27 mouse cellular contexts compared by ENCODE assay signal in the genomic region with DNA sequence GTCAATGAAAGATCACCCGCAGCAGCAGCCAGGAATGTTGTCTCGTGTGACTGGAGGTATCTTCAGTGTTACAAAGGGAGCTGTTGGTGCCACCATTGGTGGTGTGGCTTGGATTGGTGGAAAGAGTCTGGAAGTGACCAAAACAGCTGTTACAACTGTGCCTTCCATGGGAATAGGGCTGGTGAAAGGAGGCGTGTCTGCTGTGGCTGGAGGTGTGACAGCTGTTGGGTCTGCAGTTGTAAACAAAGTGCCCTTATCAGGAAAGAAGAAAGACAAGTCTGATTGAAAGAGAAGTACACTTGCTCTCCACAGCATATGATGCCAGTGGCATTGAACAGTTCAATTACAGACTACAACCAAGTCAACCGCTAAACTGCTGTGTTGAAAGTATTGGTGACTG. TPM values are rescaled to one million over a fixed set of nuclear protein-coding genes. Genes with fewer than 3 reads are reported as not detected.
"Had no signal": no experiment of that assay in that cellular context is flagged by ENCODE, and none has a peak within 500 bp of the region (broad histone marks: within the 10 kb centered on the region; RNA-seq: fewer than 3 reads in every experiment).

No protein-coding gene starts in this region.

- H3K4me2 ChIP-seq: embryonic facial prominence, embryonic 12.5 days; embryonic facial prominence, embryonic 13.5 days; embryonic facial prominence, embryonic 15.5 days; forebrain, embryonic 12.5 days; forebrain, embryonic 13.5 days; forebrain, embryonic 15.5 days had no signal

- H3K27me3 ChIP-seq: embryonic facial prominence, embryonic 12.5 days; embryonic facial prominence, embryonic 13.5 days; embryonic facial prominence, embryonic 15.5 days; forebrain, embryonic 12.5 days; forebrain, embryonic 13.5 days; forebrain, embryonic 15.5 days had no signal

- H3K4me1 ChIP-seq: embryonic facial prominence, embryonic 10.5 days; embryonic facial prominence, embryonic 12.5 days; embryonic facial prominence, embryonic 13.5 days; embryonic facial prominence, embryonic 15.5 days; forebrain, embryonic 10.5 days; forebrain, embryonic 12.5 days; forebrain, embryonic 13.5 days; forebrain, embryonic 15.5 days had no signal

- H3K9me3 ChIP-seq: embryonic facial prominence, embryonic 10.5 days; embryonic facial prominence, embryonic 12.5 days; embryonic facial prominence, embryonic 13.5 days; embryonic facial prominence, embryonic 15.5 days; forebrain, embryonic 10.5 days; forebrain, embryonic 12.5 days; forebrain, embryonic 13.5 days; forebrain, embryonic 15.5 days had no signal

- H3K27ac ChIP-seq: embryonic facial prominence, embryonic 10.5 days; embryonic facial prominence, embryonic 12.5 days; embryonic facial prominence, embryonic 13.5 days; embryonic facial prominence, embryonic 15.5 days; forebrain, embryonic 10.5 days; forebrain, embryonic 12.5 days; forebrain, embryonic 13.5 days; forebrain, embryonic 15.5 days; gastrocnemius, adult 2 months; heart, adult 2 months had no signal

- H3K9ac ChIP-seq: embryonic facial prominence, embryonic 12.5 days; embryonic facial prominence, embryonic 13.5 days; embryonic facial prominence, embryonic 15.5 days; forebrain, embryonic 12.5 days; forebrain, embryonic 13.5 days; forebrain, embryonic 15.5 days; forebrain, postnatal 0 days had no signal

- H3K4me3 ChIP-seq: embryonic facial prominence, embryonic 10.5 days; embryonic facial prominence, embryonic 12.5 days; embryonic facial prominence, embryonic 13.5 days; embryonic facial prominence, embryonic 15.5 days; erythroblast, embryonic 14.5 days; forebrain, embryonic 10.5 days; forebrain, embryonic 12.5 days; forebrain, embryonic 13.5 days; forebrain, embryonic 15.5 days; gastrocnemius, adult 2 months; heart, adult 2 months had no signal

- DNase-seq: cerebellum, adult 8-10 months; cerebellum, adult 9-10 months; cerebellum, adult 9-11 months; cerebellum, postnatal 10 days; cerebellum, postnatal 14 days; cerebellum, postnatal 25 days; cerebellum, postnatal 36 days; embryo, embryonic 11 days; forebrain, postnatal 0 days; gastrocnemius, adult 2 months; gastrocnemius, postnatal 10 days; gastrocnemius, postnatal 14 days; gastrocnemius, postnatal 25 days; gastrocnemius, postnatal 36 days; heart, adult 18-20 months; heart, adult 2 months had no signal

- ATAC-seq: forebrain, embryonic 13.5 days; forebrain, embryonic 14.5 days; forebrain, embryonic 15.5 days; forebrain, embryonic 16.5 days; forebrain, postnatal 0 days had no signal

RNA-seq across cellular contexts. Expression of gene Fhl4, which starts 12.1 kb away (rescaled TPM):
- polyA plus RNA-seq: erythroblast, embryonic 14.5 days had no signal

RNA-seq across cellular contexts. Expression of gene Mterf2, which starts 13.4 kb away (rescaled TPM):
- polyA plus RNA-seq: erythroblast, embryonic 14.5 days had no signal
